Mouse (Mus musculus): ENCODE measurements around the gene 4930550C14Rik. TPM values are rescaled to one million over a fixed set of nuclear protein-coding genes. Genes with fewer than 3 reads are reported as not detected.

4930550C14Rik gene
- polyA plus RNA-seq, 1 experiment from 2014 or later, result 0.29 TPM

Small RNA genes within 50 kb of the gene (microRNA-seq; reads per million reads assigned to microRNA genes)
- not detected for gene Mir130c

Other genes with a start within 250 kb of the 4930550C14Rik start
- gene Ddx10, start 154.3 kb upstream of the 4930550C14Rik start, polyA plus RNA-seq (2015; fragmentation: Nextera tagmentation; extraction: Ambion mirVana), result 22.8 and 24.1 TPM in 2 replicates
- gene Exph5, start 100.7 kb upstream of the 4930550C14Rik start, polyA plus RNA-seq (2015; fragmentation: Nextera tagmentation; extraction: Ambion mirVana), result 0.34 and 0.35 TPM in 2 replicates
- 6.8 and 7.9 TPM in 2 replicates for gene Kdelc2, start 18.3 kb upstream of the 4930550C14Rik start, polyA plus RNA-seq (2015; fragmentation: Nextera tagmentation; extraction: Ambion mirVana)
- gene Atm, start 134.4 kb downstream of the 4930550C14Rik start, polyA plus RNA-seq (2015; fragmentation: Nextera tagmentation; extraction: Ambion mirVana), result 7.7 and 10.5 TPM in 2 replicates
- gene Npat, start 134.7 kb downstream of the 4930550C14Rik start, polyA plus RNA-seq (2015; fragmentation: Nextera tagmentation; extraction: Ambion mirVana), result 10.8 and 10.9 TPM in 2 replicates
- 163 and 166 TPM in 2 replicates for gene Acat1, start 208.1 kb downstream of the 4930550C14Rik start, polyA plus RNA-seq (2015; fragmentation: Nextera tagmentation; extraction: Ambion mirVana)